Mouse (Mus musculus): ENCODE measurements around the gene Cd68.
"Not testable (repeated sequence)": the region's sequence is repeated elsewhere in the genome, so short reads cannot be mapped to it uniquely, and the experiment has no call there.

The Cd68 gene

GRCm38 (mm10) chr11:69664841-69665240, 1.1 kb downstream of the Cd68 start:
- DNase-seq = no peak

GRCm38 (mm10) chr11:69663795-69664194, 2.2 kb downstream of the Cd68 start:
- no peak for DNase-seq

GRCm38 (mm10) chr11:69662967-69663671, 2.8 kb downstream of the Cd68 start:
- no peak for DNase-seq

- DNase-seq = peak; percentile 96
Measured at GRCm38 (mm10) chr11:69662213-69662966, 3.6 kb downstream of the Cd68 start, which contains the start of gene Mpdu1. TSS of gene Mpdu1 (minus strand) at chr11:69662642.

GRCm38 (mm10) chr11:69661221-69661881, 4.6 kb downstream of the Cd68 start:
- peak; percentile 33 for DNase-seq

GRCm38 (mm10) chr11:69657462-69657881, 8.5 kb downstream of the Cd68 start:
- DNase-seq = no peak

- peak; percentile 48 for DNase-seq
Measured at GRCm38 (mm10) chr11:69656617-69657461, 9.1 kb downstream of the Cd68 start.

GRCm38 (mm10) chr11:69656065-69656455, 9.9 kb downstream of the Cd68 start:
- DNase-seq = no peak

- peak; percentile 83 for DNase-seq
Measured at GRCm38 (mm10) chr11:69655264-69656064, 10.5 kb downstream of the Cd68 start, which contains the start of gene Sox15. TSS of gene Sox15 (plus strand) at chr11:69655314.

GRCm38 (mm10) chr11:69654760-69655159, 11.2 kb downstream of the Cd68 start:
- DNase-seq = no peak

- DNase-seq = no peak
Measured at GRCm38 (mm10) chr11:69653399-69653798, 12.6 kb downstream of the Cd68 start.

GRCm38 (mm10) chr11:69645860-69646259, 20.1 kb downstream of the Cd68 start:
- no peak for DNase-seq

- no peak for DNase-seq
Measured at GRCm38 (mm10) chr11:69635471-69635870, 30.5 kb downstream of the Cd68 start.

- DNase-seq = no peak
Measured at GRCm38 (mm10) chr11:69633128-69633866, 32.7 kb downstream of the Cd68 start.

GRCm38 (mm10) chr11:69632284-69633089, 33.5 kb downstream of the Cd68 start, which contains the start of gene Fxr2:
TSS of gene Fxr2 (plus strand) at chr11:69632990.
- DNase-seq = peak; percentile 100

- DNase-seq = peak; percentile 29
Measured at GRCm38 (mm10) chr11:69629802-69630201, 36.2 kb downstream of the Cd68 start.

GRCm38 (mm10) chr11:69628286-69628685, 37.7 kb downstream of the Cd68 start:
- DNase-seq = peak; percentile 83

- DNase-seq = not testable (repeated sequence)
Measured at GRCm38 (mm10) chr11:69624339-69624738, 41.6 kb downstream of the Cd68 start.

GRCm38 (mm10) chr11:69623006-69623405, 42.9 kb downstream of the Cd68 start:
- no peak for DNase-seq

- DNase-seq = peak; percentile 30
Measured at GRCm38 (mm10) chr11:69622406-69622805, 43.5 kb downstream of the Cd68 start.

Measured in kidney, postnatal 14 days (tissue).